Mouse (Mus musculus): Measurements from ENCODE around the gene Sox5.

GRCm38 (mm10) chr6:144389333-144390054 is 392.3 kb downstream of the Sox5 start:
- TF ChIP-seq POLR2A (IDR thresholded peaks at IDR 0.05; ENCODE audit: low read depth, low read length) (no peak), MYC (IDR thresholded peaks at IDR 0.05; ENCODE audit: low read depth, low read length) (no peak), CTCF (conservative IDR thresholded peaks at IDR 0.05 in 1 of 2, IDR thresholded peaks at IDR 0.05 in 1 of 2; ENCODE audit: low read depth in 2 of 2, low read length in 2 of 2) (no peak), EP300 (IDR thresholded peaks at IDR 0.05; ENCODE audit: low read length) (no peak), CHD2 (IDR thresholded peaks at IDR 0.05; ENCODE audit: low read length) (no peak), MXI1 (IDR thresholded peaks at IDR 0.05; ENCODE audit: low read depth, low read length) (no peak), UBTF (IDR thresholded peaks at IDR 0.05; ENCODE audit: low read depth, low read length) (no peak), USF1 (IDR thresholded peaks at IDR 0.05; ENCODE audit: low read depth, low read length) (no peak), MAZ (IDR thresholded peaks at IDR 0.05; ENCODE audit: low read depth, low read length) (no peak)

Measured in CH12.LX (cell line).